Comparison of ENCODE assay signal across 8 mouse cellular contexts in genomic region chr3:89574260-89574659, GRCm38 (mm10). TPM values are rescaled to one million over a fixed set of nuclear protein-coding genes. Genes with fewer than 3 reads are reported as not detected.
DNase-seq lines count a peak whose midpoint lies in the region; ATAC-seq and TF ChIP-seq lines count a peak whose summit lies in the region.
"Had no signal": no experiment of that assay in that cellular context is flagged by ENCODE, and none has a peak within 500 bp of the region (broad histone marks: within the 10 kb centered on the region; RNA-seq: fewer than 3 reads in every experiment).

No protein-coding gene starts in this region.

- no peak overlapping the region for H3K9ac ChIP-seq in hindbrain, postnatal 0 days (replicated peaks; ENCODE audit: low read length)
- no peak overlapping the region for H3K9ac ChIP-seq in hindbrain, embryonic 12.5 days
- H3K9ac ChIP-seq in MEL (ENCODE audit: control insufficient read depth, low read depth, low read length, poor library complexity, severe bottlenecking), result no peak overlapping the region
- H3K9ac ChIP-seq in lung, postnatal 0 days (replicated peaks; ENCODE audit: low read depth), result no peak overlapping the region
- H3K9ac ChIP-seq: stomach, embryonic 15.5 days had no signal

- H3K27me3 ChIP-seq in hindbrain, postnatal 0 days (ENCODE audit: insufficient read depth, low read length), result no peaks in the 10 kb centered on the region
- H3K27me3 ChIP-seq in hindbrain, embryonic 12.5 days, result no peaks in the 10 kb centered on the region
- no peaks in the 10 kb centered on the region for H3K27me3 ChIP-seq in MEL (ENCODE audit: control insufficient read depth in 1 of 2, insufficient read depth in 2 of 2, low read length in 2 of 2)
- no peaks in the 10 kb centered on the region for H3K27me3 ChIP-seq in lung, postnatal 0 days (replicated peaks; ENCODE audit: insufficient read depth, low read length)
- peaks cover 26% of the 10 kb centered on the region for H3K27me3 ChIP-seq in heart, embryonic 10.5 days (ENCODE audit: insufficient read depth, poor library complexity, severe bottlenecking)
- H3K27me3 ChIP-seq: stomach, embryonic 15.5 days had no signal

- TF ChIP-seq CTCF in hindbrain, postnatal 0 days (IDR thresholded peaks at IDR 0.05; ENCODE audit: low read depth), result peak; percentile 56
- TF ChIP-seq CTCF in MEL (IDR thresholded peaks at IDR 0.05 in 2 of 3, conservative IDR thresholded peaks at IDR 0.05 in 1 of 3; ENCODE audit: control insufficient read depth in 1 of 3, insufficient read depth in 1 of 3, low read depth in 2 of 3, low read length in 3 of 3, poor library complexity in 1 of 3, severe bottlenecking in 1 of 3), result peak; percentile 19 to 40 (median 23); a peak in 4 of 6 replicates
- TF ChIP-seq CTCF in lung, postnatal 0 days (IDR thresholded peaks at IDR 0.05), result peak; percentile 61

- H3K4me3 ChIP-seq in hindbrain, postnatal 0 days (ENCODE audit: low read length), result no peak overlapping the region
- H3K4me3 ChIP-seq in hindbrain, embryonic 12.5 days, result no peak overlapping the region
- H3K4me3 ChIP-seq in MEL (ENCODE audit: control insufficient read depth in 1 of 2, insufficient read depth in 1 of 2, low read depth in 2 of 2, low read length in 2 of 2), result no peak overlapping the region
- H3K4me3 ChIP-seq in lung, postnatal 0 days (ENCODE audit: low read depth, low read length), result no peak overlapping the region
- no peak overlapping the region for H3K4me3 ChIP-seq in heart, embryonic 10.5 days
- H3K4me3 ChIP-seq: stomach, embryonic 15.5 days had no signal

- H3K4me1 ChIP-seq in hindbrain, postnatal 0 days (ENCODE audit: insufficient read depth, low read length), result 0 out of 2 replicates have a peak, but pooled peaks cover 7% of the 10 kb centered on the region
- peaks cover 10% of the 10 kb centered on the region; the same call in 1 of the 2 replicates for H3K4me1 ChIP-seq in hindbrain, embryonic 12.5 days
- H3K4me1 ChIP-seq in MEL (ENCODE audit: control insufficient read depth in 1 of 2, insufficient read depth in 2 of 2, low read length in 2 of 2), result peaks cover 7 to 34% of the 10 kb centered on the region in 2 experiments
- 0 out of 2 replicates have a peak, but pooled peaks cover 2% of the 10 kb centered on the region for H3K4me1 ChIP-seq in lung, postnatal 0 days (ENCODE audit: insufficient read depth, low read depth, low read length)
- peaks cover 29% of the 10 kb centered on the region for H3K4me1 ChIP-seq in heart, embryonic 10.5 days
- H3K4me1 ChIP-seq: stomach, embryonic 15.5 days had no signal

- H3K4me2 ChIP-seq in hindbrain, postnatal 0 days (ENCODE audit: low read depth, low read length), result no peak overlapping the region
- no peak overlapping the region for H3K4me2 ChIP-seq in hindbrain, embryonic 12.5 days (replicated peaks)
- H3K4me2 ChIP-seq in lung, postnatal 0 days (replicated peaks; ENCODE audit: low read depth, low read length), result no peak overlapping the region
- H3K4me2 ChIP-seq: stomach, embryonic 15.5 days had no signal

- no peaks in the 10 kb centered on the region for H3K9me3 ChIP-seq in hindbrain, postnatal 0 days (ENCODE audit: low read length)
- H3K9me3 ChIP-seq in hindbrain, embryonic 12.5 days (replicated peaks), result no peaks in the 10 kb centered on the region; the same call in 1 of the 2 replicates
- H3K9me3 ChIP-seq in MEL (replicated peaks; ENCODE audit: insufficient read depth, low read length), result no peaks in the 10 kb centered on the region
- H3K9me3 ChIP-seq in lung, postnatal 0 days (ENCODE audit: low read length), result no peaks in the 10 kb centered on the region
- H3K9me3 ChIP-seq in heart, embryonic 10.5 days, result no peaks in the 10 kb centered on the region
- H3K9me3 ChIP-seq: stomach, embryonic 15.5 days had no signal

- TF ChIP-seq RAD21 in MEL (IDR thresholded peaks at IDR 0.05; ENCODE audit: low read depth, low read length), result no peak

- ATAC-seq in hindbrain, postnatal 0 days, result peak; percentile 50; the same call in 1 of the 2 replicates
- no peak for ATAC-seq in hindbrain, embryonic 12.5 days (ENCODE audit: low FRiP score)
- peak; percentile 45; the same call in 1 of the 2 replicates for ATAC-seq in lung, postnatal 0 days

- H3K27ac ChIP-seq in hindbrain, postnatal 0 days, result no peak overlapping the region
- H3K27ac ChIP-seq in hindbrain, embryonic 12.5 days, result no peak overlapping the region
- H3K27ac ChIP-seq in MEL (ENCODE audit: control insufficient read depth, low read depth, low read length), result no peak overlapping the region
- H3K27ac ChIP-seq in lung, postnatal 0 days (ENCODE audit: low read length), result no peak overlapping the region
- H3K27ac ChIP-seq in heart, embryonic 10.5 days, result no peak overlapping the region
- H3K27ac ChIP-seq: stomach, embryonic 15.5 days had no signal

- H3K79me2 ChIP-seq in MEL (ENCODE audit: control insufficient read depth, insufficient read depth, low read length, poor library complexity), result no peaks in the 10 kb centered on the region

- no peak for TF ChIP-seq EP300 in MEL (IDR thresholded peaks at IDR 0.05; ENCODE audit: low read depth in 1 of 2, low read length in 2 of 2)
- no peak for TF ChIP-seq EP300 in lung, postnatal 0 days (IDR thresholded peaks at IDR 0.05)

- WGBS in hindbrain, postnatal 0 days, result 45% methylated on average over 2 of the region's 2 CpGs
- 69% methylated on average over 2 of the region's 2 CpGs for WGBS in hindbrain, embryonic 12.5 days
- WGBS in lung, postnatal 0 days, result 64% methylated on average over 2 of the region's 2 CpGs
- 52% methylated on average over 2 of the region's 2 CpGs for WGBS in heart, embryonic 10.5 days

- TF ChIP-seq POLR2A in MEL (IDR thresholded peaks at IDR 0.05; ENCODE audit: control insufficient read depth in 1 of 2, insufficient read depth in 1 of 2, low read depth in 1 of 2, low read length in 2 of 2, poor library complexity in 1 of 2), result no peak

- peak; percentile 44 for DNase-seq in hindbrain, postnatal 0 days (ENCODE audit: low spot score)
- peak; percentile 36 for DNase-seq in A20 (ENCODE audit: low read depth, low spot score)
- DNase-seq in MEL (ENCODE audit: low read depth, low spot score), result peak; percentile 42
- DNase-seq in lung, postnatal 0 days (ENCODE audit: low spot score), result peak; percentile 54
- no peak for DNase-seq in layer of hippocampus, adult 9-10 months (ENCODE audit: low spot score)
- no peak for DNase-seq in heart, embryonic 10.5 days (ENCODE audit: low spot score)

- H3K36me3 ChIP-seq in hindbrain, postnatal 0 days (ENCODE audit: insufficient read depth, low read length), result no peaks in the 10 kb centered on the region
- no peaks in the 10 kb centered on the region for H3K36me3 ChIP-seq in hindbrain, embryonic 12.5 days
- H3K36me3 ChIP-seq in MEL (ENCODE audit: control insufficient read depth in 1 of 2, insufficient read depth in 2 of 2, low read length in 2 of 2), result peaks cover 0 to 17% of the 10 kb centered on the region in 2 experiments; a peak in 2 of 4 replicates
- no peaks in the 10 kb centered on the region for H3K36me3 ChIP-seq in lung, postnatal 0 days (ENCODE audit: insufficient read depth, low read length)
- no peaks in the 10 kb centered on the region for H3K36me3 ChIP-seq in heart, embryonic 10.5 days
- H3K36me3 ChIP-seq: stomach, embryonic 15.5 days had no signal

TF ChIP-seq in MEL, 35 proteins besides CTCF, POLR2A, EP300 and RAD21:
- TF ChIP-seq POLR2AphosphoS5 (IDR thresholded peaks at IDR 0.05; ENCODE audit: borderline replicate concordance, low read depth, low read length) (no peak), MAFK (IDR thresholded peaks at IDR 0.05; ENCODE audit: borderline replicate concordance, low read depth, low read length) (no peak)

RNA-seq across cellular contexts. Expression of gene Kcnn3, which starts 54.3 kb away (rescaled TPM):
- 20.8 and 27.3 TPM in 2 replicates for total RNA-seq in hindbrain, postnatal 0 days (2014; rRNA removed)
- polyA plus RNA-seq in hindbrain, postnatal 0 days (2015; fragmentation: Nextera tagmentation; extraction: Ambion mirVana), result 7.2 and 7.4 TPM in 2 replicates
- polyA plus RNA-seq in hindbrain, embryonic 12.5 days (2016; fragmentation: Nextera tagmentation; extraction: Ambion mirVana), result 4.0 and 4.2 TPM in 2 replicates
- total RNA-seq in MEL (2012; rRNA removed), result not detected in 2 replicates
- polyA plus RNA-seq in MEL (2012; ENCODE audit: insufficient read depth in 1 of 2, insufficient read length in 2 of 2, low read depth in 1 of 2, low replicate concordance in 2 of 2, missing spikeins in 1 of 2), result under 1 TPM in 1 of 2 experiments, not detected in 1; 0.04 TPM
- 1.00 and 1.0 TPM in 2 replicates for polyA plus RNA-seq in lung, postnatal 0 days (2015; fragmentation: Nextera tagmentation; extraction: Ambion mirVana)
- polyA plus RNA-seq in heart, embryonic 10.5 days (2016; fragmentation: Nextera tagmentation; extraction: Ambion mirVana), result 0.58 and 1.1 TPM in 2 replicates

Comparison
In these comparisons a context has a peak if more than half of its experiments do, and no peak if none do; other contexts are left out.
1. DNase-seq: peak in hindbrain, postnatal 0 days (single experiment), A20 (single experiment), MEL (single experiment) and lung, postnatal 0 days (single experiment); none in layer of hippocampus, adult 9-10 months (single experiment) and heart, embryonic 10.5 days (single experiment).
2. Peak in every context shown above with its lines, with median percentiles within 50 percentile points of each other: CTCF ChIP-seq.